Mouse (Mus musculus): Measurements from ENCODE around the gene Tbx1. TPM values are rescaled to one million over a fixed set of nuclear protein-coding genes. Genes with fewer than 3 reads are reported as not detected.

The Tbx1 gene
- polyA plus RNA-seq, 1 experiment from 2014 or later, result 0.98 TPM

- Histone ChIP-seq H3K27me3 (replicated peaks) (peaks cover 49% of the 10 kb centered on the region), H3K4me2 (no peak overlapping the region), H3K9ac (no peak overlapping the region), H3K4me1 (peaks cover 16% of the 10 kb centered on the region), H3K9me3 (no peaks in the 10 kb centered on the region), H3K36me3 (replicated peaks) (no peaks in the 10 kb centered on the region), H3K27ac (no peak overlapping the region), H3K4me3 (no peak overlapping the region)
- no peak for ATAC-seq (replicated peaks)
- 69% methylated on average over 2 of the region's 2 CpGs for WGBS
Measured at GRCm38 (mm10) chr16:18593930-18594329, 3.5 kb upstream of the Tbx1 start.

- Histone ChIP-seq H3K4me2 (peak overlapping the region; percentile 30), H3K9me3 (no peaks in the 10 kb centered on the region), H3K4me1 (peaks cover 33% of the 10 kb centered on the region), H3K27ac (no peak overlapping the region), H3K4me3 (peak overlapping the region; percentile 18; the same call in 1 of the 2 replicates), H3K36me3 (replicated peaks) (no peaks in the 10 kb centered on the region), H3K9ac (no peak overlapping the region), H3K27me3 (replicated peaks) (peaks cover 74% of the 10 kb centered on the region)
- peak; percentile 18; the same call in 1 of the 2 replicates for ATAC-seq (replicated peaks)
- WGBS, result 3% methylated on average over 59 of the region's 59 CpGs
Measured at GRCm38 (mm10) chr16:18591047-18592018, 862 bp upstream of the Tbx1 start.

- 14% methylated on average over 9 of the region's 9 CpGs for WGBS
- Histone ChIP-seq H3K4me1 (peaks cover 38% of the 10 kb centered on the region), H3K9me3 (no peaks in the 10 kb centered on the region), H3K4me2 (no peak overlapping the region), H3K4me3 (no peak overlapping the region), H3K36me3 (replicated peaks) (no peaks in the 10 kb centered on the region), H3K27me3 (replicated peaks) (peaks cover 94% of the 10 kb centered on the region), H3K27ac (no peak overlapping the region), H3K9ac (no peak overlapping the region)
- no peak for ATAC-seq (replicated peaks)
Measured at GRCm38 (mm10) chr16:18589080-18589621, 1.3 kb downstream of the Tbx1 start.

GRCm38 (mm10) chr16:18588738-18589055 lies 1.8 kb downstream of the Tbx1 start:
- Histone ChIP-seq H3K36me3 (replicated peaks) (no peaks in the 10 kb centered on the region), H3K4me2 (no peak overlapping the region), H3K9me3 (no peaks in the 10 kb centered on the region), H3K27me3 (replicated peaks) (peaks cover 94% of the 10 kb centered on the region), H3K4me3 (no peak overlapping the region), H3K4me1 (peaks cover 38% of the 10 kb centered on the region), H3K27ac (no peak overlapping the region), H3K9ac (no peak overlapping the region)
- WGBS, result 3% methylated on average over 31 of the region's 31 CpGs
- ATAC-seq (replicated peaks), result no peak

- Histone ChIP-seq H3K36me3 (replicated peaks) (no peaks in the 10 kb centered on the region), H3K27me3 (replicated peaks) (peaks cover 94% of the 10 kb centered on the region), H3K4me1 (peaks cover 38% of the 10 kb centered on the region), H3K4me3 (0 out of 2 replicates have a peak overlapping the region, but pooled peaks have one; percentile 2), H3K27ac (no peak overlapping the region), H3K4me2 (peak overlapping the region; percentile 28), H3K9ac (no peak overlapping the region), H3K9me3 (no peaks in the 10 kb centered on the region)
- WGBS, result 1% methylated on average over 41 of the region's 57 CpGs
- ATAC-seq (replicated peaks), result no peak
Measured at GRCm38 (mm10) chr16:18587847-18588737, 2.4 kb downstream of the Tbx1 start.

GRCm38 (mm10) chr16:18586906-18587546 lies 3.4 kb downstream of the Tbx1 start:
- Histone ChIP-seq H3K4me3 (peak overlapping the region; percentile 35), H3K27ac (no peak overlapping the region), H3K9ac (no peak overlapping the region), H3K36me3 (replicated peaks) (no peaks in the 10 kb centered on the region), H3K9me3 (no peaks in the 10 kb centered on the region), H3K27me3 (replicated peaks) (peaks cover 98% of the 10 kb centered on the region), H3K4me1 (peaks cover 44% of the 10 kb centered on the region), H3K4me2 (peak overlapping the region; percentile 49)
- ATAC-seq (replicated peaks), result no peak
- under 1% methylated on average over 34 of the region's 62 CpGs for WGBS

- H3K9ac ChIP-seq, result peak overlapping the region; percentile 28; the same call in 1 of the 2 replicates
- H3K27ac ChIP-seq, result no peak overlapping the region
- peak overlapping the region; percentile 35 for H3K4me3 ChIP-seq
- no peak for ATAC-seq (replicated peaks)
- 1% methylated on average over 78 of the region's 83 CpGs for WGBS
- peaks cover 45% of the 10 kb centered on the region for H3K4me1 ChIP-seq
- H3K36me3 ChIP-seq (replicated peaks), result no peaks in the 10 kb centered on the region
- peak overlapping the region; percentile 49 for H3K4me2 ChIP-seq
- H3K9me3 ChIP-seq, result no peaks in the 10 kb centered on the region
- peaks cover 98% of the 10 kb centered on the region for H3K27me3 ChIP-seq (replicated peaks)
Measured at GRCm38 (mm10) chr16:18586076-18586905, 4.2 kb downstream of the Tbx1 start.

GRCm38 (mm10) chr16:18585676-18586075 lies 4.8 kb downstream of the Tbx1 start:
- H3K9ac ChIP-seq, result no peak overlapping the region
- no peak overlapping the region for H3K27ac ChIP-seq
- peaks cover 41% of the 10 kb centered on the region for H3K4me1 ChIP-seq
- no peak for ATAC-seq (replicated peaks)
- peaks cover 98% of the 10 kb centered on the region for H3K27me3 ChIP-seq (replicated peaks)
- no peak overlapping the region for H3K4me3 ChIP-seq
- no peaks in the 10 kb centered on the region for H3K9me3 ChIP-seq
- 5% methylated on average over 10 of the region's 10 CpGs for WGBS
- H3K36me3 ChIP-seq (replicated peaks), result no peaks in the 10 kb centered on the region
- H3K4me2 ChIP-seq, result 0 out of 2 replicates have a peak overlapping the region, but pooled peaks have one; percentile 49

GRCm38 (mm10) chr16:18584901-18585510 lies 5.5 kb downstream of the Tbx1 start:
- Histone ChIP-seq H3K4me1 (peaks cover 36% of the 10 kb centered on the region), H3K36me3 (replicated peaks) (no peaks in the 10 kb centered on the region), H3K4me2 (no peak overlapping the region), H3K9me3 (no peaks in the 10 kb centered on the region), H3K4me3 (no peak overlapping the region), H3K27me3 (replicated peaks) (peaks cover 98% of the 10 kb centered on the region), H3K9ac (no peak overlapping the region), H3K27ac (no peak overlapping the region)
- no peak for ATAC-seq (replicated peaks)
- WGBS, result 10% methylated on average over 10 of the region's 10 CpGs

GRCm38 (mm10) chr16:18583673-18584357 lies 6.7 kb downstream of the Tbx1 start:
- no peak for ATAC-seq (replicated peaks)

More at GRCm38 (mm10) chr16:18583673-18584357, 6.7 kb downstream of the Tbx1 start:
- peaks cover 95% of the 10 kb centered on the region for H3K27me3 ChIP-seq (replicated peaks)
- no peak overlapping the region for H3K9ac ChIP-seq
- no peak overlapping the region for H3K27ac ChIP-seq
- H3K4me2 ChIP-seq, result no peak overlapping the region
- H3K9me3 ChIP-seq, result no peaks in the 10 kb centered on the region
- 6% methylated on average over 10 of the region's 10 CpGs for WGBS
- no peaks in the 10 kb centered on the region for H3K36me3 ChIP-seq (replicated peaks)
- H3K4me3 ChIP-seq, result no peak overlapping the region
- peaks cover 36% of the 10 kb centered on the region for H3K4me1 ChIP-seq

Measured in midbrain, embryonic 15.5 days (tissue).